Mouse (Mus musculus): ENCODE results near the gene Mfsd13b.
"Not testable (repeated sequence)": the region's sequence is repeated elsewhere in the genome, so short reads cannot be mapped to it uniquely, and the experiment has no call there.

Gene Mfsd13b
- long read RNA-seq, experiment 1, result 0 reads
- long read RNA-seq, experiment 2, result 0 reads

DNA sequence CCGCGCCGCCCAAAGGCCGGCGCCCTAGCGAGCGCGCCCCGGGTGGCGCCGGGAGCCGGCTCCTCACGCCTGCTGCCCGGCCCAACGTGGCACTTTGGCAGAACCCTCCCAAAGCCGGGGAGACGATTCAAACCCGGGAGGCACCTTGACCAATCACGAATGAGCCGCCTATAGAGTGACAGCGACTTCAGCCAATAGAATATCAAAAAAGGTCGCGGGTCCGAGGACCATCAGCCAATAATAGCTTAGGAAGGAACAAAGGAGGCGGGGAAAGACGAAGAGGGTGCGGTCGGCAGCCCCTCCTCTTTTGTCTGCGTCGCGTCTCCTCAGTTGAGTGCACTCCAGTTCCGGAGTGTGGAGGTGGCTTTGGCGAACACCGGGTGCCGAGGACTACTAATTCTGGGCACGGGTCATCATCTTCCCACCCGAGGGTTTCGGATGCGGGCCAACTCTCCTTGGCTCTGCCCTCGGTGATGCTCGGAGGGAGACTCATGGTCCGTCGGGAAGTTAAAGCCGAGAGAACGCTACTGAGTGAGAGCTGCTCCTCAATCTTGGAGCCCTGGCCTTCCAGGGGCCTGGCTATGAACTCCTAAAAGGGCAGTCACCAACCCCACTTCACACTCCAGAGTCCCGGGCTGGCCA is at the start of gene Mfsd13b, which contains the start of gene Cdr2:
TSS of gene Mfsd13b (plus strand) at position 310 of the 642 bp plus-strand sequence.
TSS of gene Cdr2 (minus strand) at position 113 of the 642 bp plus-strand sequence.
- intact Hi-C loops (cut with DNase I), result loop anchor here (5.0 kb wide), 1 partner anchor 50 kb away; the partner anchor contains the start of gene Mettl9

DNA sequence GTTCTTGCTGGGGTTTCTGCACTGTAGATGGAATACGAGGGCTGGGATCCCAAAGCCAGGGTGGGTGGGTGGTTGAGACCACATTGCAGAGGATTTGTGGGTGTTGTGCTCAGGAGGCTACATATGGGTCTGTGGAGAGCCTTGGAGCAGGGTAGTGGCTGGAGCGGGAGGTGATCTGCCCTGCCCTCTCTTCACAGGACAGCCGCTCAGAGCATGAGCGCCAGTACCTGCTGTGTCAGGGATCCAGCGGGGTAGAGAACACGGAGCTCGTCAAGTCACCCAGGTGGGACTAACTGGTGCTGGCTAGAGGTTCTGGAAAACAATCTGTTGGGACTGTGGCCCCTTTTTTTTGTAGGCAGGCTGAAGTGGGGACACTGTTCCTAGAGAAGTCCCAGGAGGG is 49.2 kb upstream of the Mfsd13b start:
- intact Hi-C loops (cut with DNase I), result no loop called here

DNA sequence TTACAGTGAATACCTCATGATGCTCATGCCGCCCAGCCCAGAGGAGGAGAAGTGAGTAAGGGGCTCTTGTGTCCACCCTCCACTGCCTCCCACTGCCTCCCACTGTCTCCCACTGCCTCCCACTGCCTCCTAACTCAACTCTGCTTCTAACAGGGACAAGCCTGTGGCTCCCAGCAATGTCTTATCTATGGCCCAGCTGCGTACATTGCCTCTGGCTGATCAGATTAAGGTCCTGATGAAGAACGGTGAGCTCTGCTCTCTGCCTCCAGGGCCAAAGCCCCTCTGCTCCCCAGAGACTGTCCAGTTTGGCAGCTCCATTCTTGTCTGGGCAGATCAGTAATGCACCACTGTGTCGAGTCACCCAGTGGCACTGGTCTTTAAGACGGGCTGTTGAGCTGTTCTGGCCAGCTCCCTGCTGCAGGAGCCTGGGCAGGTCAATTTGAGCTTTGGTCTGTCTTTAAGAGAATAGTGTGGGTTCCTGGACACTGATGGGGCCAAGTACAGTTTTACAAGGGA is 48.6 kb upstream of the Mfsd13b start:
- intact Hi-C loops (cut with DNase I), result loop anchor here (2.0 kb wide), 1 partner anchor 131 kb away; no protein-coding TSS in a partner anchor

DNA sequence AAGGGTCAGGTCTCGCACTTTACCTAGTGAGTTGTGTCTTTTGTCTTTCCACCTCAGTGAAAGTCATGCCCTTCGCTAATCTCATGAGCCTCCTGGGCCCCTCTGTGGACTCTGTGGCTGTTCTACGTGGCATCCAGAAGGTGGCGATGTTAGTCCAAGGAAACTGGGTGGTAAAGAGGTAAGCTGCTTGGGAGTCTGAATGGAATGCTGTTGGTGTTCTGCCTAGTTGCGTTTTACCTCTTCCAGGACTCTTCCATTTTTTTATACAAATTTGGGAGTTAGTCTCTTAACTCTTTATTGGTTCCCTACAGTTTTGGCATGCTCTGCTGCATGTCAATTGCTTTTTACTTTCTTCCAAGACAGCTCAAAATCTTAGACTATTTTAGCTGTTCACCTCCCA is 47.6 kb upstream of the Mfsd13b start:
- intact Hi-C loops (cut with DNase I), result loop anchor here (2.0 to 5.0 kb wide), 3 partner anchors 43 to 183 kb away; no protein-coding TSS in a partner anchor

DNA sequence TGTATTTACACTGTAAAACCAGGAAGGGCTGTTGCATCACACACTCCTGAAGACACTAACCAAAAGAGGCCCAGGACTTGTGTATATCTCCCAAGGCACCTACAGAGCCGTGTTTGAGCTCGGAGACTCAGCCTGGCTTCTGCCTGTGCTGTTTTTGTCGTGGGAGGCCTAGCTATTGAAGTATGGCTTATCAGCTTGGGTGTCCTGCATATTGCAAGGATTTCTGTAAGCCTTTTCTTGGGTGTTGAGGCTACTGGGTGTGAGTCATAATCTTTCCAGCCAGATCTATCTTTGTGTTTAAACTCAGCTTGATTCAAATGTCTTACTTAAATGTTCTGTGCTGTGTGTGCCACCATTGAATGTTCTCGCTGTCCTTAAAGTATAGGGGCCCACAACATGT is 45.8 kb upstream of the Mfsd13b start:
- intact Hi-C loops (cut with DNase I), result loop anchor here (5.0 kb wide), 2 partner anchors 41 to 181 kb away; no protein-coding TSS in a partner anchor

GRCm38 (mm10) chr7:120938206-120938605 is 44.1 kb upstream of the Mfsd13b start:
- intact Hi-C loops (cut with DNase I), result loop anchor here (5.0 kb wide), 2 partner anchors 39 to 179 kb away; no protein-coding TSS in a partner anchor

- intact Hi-C loops (cut with DNase I), result no loop called here
These were observed 42.0 kb upstream of the Mfsd13b start for GRCm38 (mm10) chr7:120940343-120940742.

- intact Hi-C loops (cut with DNase I), result no loop called here
These were observed 41.1 kb upstream of the Mfsd13b start for GRCm38 (mm10) chr7:120941214-120941613.

- intact Hi-C loops (cut with DNase I), result no loop called here
These were observed 39.8 kb upstream of the Mfsd13b start for GRCm38 (mm10) chr7:120942506-120942905.

- intact Hi-C loops (cut with DNase I), result no loop called here
These were observed 38.3 kb upstream of the Mfsd13b start for GRCm38 (mm10) chr7:120943936-120944509.

DNA sequence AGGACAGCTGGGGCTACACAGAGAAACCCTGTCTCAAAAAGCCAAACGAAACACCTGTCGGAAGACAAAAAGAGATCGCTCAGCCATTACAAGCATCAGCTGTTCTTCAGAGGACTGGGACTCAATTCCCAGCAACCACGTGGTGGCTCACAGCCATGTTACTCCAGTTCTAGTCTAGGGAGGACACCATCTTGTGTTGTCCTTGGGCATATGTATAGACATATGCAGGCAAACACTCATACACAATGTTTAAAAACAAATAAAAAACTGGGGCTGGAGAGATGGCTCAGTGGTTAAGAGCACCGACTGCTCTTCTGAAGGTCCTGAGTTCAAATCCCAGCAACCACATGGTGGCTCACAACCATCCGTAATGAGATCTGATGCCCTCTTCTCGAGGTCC is 28.7 kb upstream of the Mfsd13b start:
- intact Hi-C loops (cut with DNase I), result not testable (repeated sequence)

DNA sequence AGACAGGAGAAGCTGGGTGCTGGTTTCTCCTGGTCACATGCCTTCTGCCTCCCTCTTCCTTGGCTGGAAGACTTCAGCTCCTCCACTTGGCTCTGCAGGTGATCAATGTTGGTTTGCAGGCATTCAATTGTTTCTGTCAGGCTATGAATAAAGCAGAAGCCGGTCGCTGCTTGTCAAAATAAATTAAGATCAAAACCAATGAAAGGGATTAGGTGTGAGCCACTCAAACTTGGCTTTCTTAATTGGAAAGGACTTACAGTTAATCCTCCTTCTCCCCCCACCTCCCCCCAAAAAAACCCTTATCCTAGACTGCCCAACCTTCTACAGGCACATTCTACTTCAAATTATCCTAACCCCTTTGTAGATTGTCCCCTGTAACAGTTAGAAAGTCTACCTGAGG is 22.2 kb upstream of the Mfsd13b start:
- intact Hi-C loops (cut with DNase I), result no loop called here

GRCm38 (mm10) chr7:120960601-120961000 is 21.7 kb upstream of the Mfsd13b start:
- intact Hi-C loops (cut with DNase I), result no loop called here

GRCm38 (mm10) chr7:120961893-120962292 is 20.4 kb upstream of the Mfsd13b start:
- intact Hi-C loops (cut with DNase I), result no loop called here

DNA sequence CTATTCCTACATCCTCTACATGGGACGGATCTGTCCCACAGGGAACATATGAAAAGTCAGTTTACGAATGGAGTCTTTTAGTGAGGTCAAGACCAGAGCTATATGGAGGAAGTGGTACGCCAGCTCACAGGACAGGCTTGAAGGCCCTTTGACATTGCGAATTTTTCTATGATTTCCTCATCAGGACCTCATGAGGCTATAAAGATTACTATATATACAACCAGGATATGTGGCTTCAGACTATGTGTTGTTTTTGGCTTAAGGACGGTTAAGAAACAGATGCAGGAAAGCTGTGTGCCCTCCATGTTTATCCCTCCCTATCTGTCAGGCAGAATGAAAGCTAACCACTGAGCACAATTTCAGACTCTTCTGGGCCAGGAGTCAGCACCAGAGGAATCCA is 19.2 kb upstream of the Mfsd13b start:
- intact Hi-C loops (cut with DNase I), result no loop called here

DNA sequence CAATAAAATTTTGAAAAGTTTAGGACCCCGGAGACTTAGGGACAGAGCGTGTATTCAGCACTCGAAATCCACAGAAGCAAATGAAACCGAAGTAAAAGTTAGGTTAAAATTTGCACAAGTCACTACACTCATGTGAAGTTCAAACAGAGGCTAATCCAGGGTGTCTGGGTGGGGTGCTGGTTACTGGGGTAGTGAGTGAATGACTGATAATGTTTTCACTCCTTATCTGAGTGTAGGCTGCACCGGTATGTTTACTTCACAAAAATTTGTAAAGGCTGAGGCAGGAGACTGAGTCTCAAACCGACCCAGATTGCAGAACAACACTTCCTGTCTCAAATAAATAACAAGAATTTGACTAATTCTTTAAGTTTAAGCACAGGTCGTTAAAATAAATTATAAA is 13.1 kb upstream of the Mfsd13b start:
- intact Hi-C loops (cut with DNase I), result no loop called here

DNA sequence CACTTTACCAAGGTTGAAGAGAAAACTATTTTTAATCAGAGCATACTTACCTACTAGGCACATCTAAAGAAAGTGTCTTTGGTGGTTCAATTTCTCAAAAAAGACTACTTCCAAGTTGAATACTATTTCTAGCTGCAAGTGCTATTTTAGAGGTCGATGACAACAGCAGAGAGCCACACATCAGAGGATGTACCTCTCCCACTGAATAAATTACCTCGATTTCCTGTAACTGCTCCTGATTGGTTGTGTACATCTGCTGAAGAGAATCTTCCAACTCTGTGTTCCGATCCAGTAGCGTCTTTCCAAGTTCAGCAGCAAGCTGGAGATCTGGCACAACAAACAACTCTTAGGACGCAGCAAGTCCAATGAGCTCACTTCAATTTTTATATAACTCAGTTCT is 12.2 kb upstream of the Mfsd13b start:
- intact Hi-C loops (cut with DNase I), result no loop called here

DNA sequence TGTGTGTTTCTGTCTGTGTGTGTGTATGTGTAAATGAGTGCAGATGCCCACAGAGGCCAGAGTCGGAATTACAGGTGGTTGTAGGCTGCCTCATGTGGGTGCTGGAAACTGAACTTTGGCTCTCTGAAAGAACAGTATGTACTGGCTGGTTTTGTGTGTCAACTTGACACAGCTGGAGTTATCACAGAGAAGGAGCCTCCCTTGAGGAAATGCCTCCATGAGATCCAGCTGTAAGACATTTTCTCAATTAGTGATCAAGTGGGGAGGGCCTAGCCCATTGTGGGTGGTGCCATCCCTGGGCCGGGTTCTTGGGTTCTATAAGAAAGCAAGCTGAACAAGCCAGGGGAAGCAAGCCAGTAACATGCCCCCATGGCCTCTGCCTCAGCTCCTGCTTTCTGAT is 9.8 kb upstream of the Mfsd13b start:
- intact Hi-C loops (cut with DNase I), result not testable (repeated sequence)

- intact Hi-C loops (cut with DNase I), result no loop called here
These were observed 8.3 kb upstream of the Mfsd13b start for GRCm38 (mm10) chr7:120974001-120974400.

- intact Hi-C loops (cut with DNase I), result loop anchor here (5.0 kb wide), 1 partner anchor 40 kb away; no protein-coding TSS in a partner anchor
These were observed 5.2 kb upstream of the Mfsd13b start for GRCm38 (mm10) chr7:120977063-120977462.

DNA sequence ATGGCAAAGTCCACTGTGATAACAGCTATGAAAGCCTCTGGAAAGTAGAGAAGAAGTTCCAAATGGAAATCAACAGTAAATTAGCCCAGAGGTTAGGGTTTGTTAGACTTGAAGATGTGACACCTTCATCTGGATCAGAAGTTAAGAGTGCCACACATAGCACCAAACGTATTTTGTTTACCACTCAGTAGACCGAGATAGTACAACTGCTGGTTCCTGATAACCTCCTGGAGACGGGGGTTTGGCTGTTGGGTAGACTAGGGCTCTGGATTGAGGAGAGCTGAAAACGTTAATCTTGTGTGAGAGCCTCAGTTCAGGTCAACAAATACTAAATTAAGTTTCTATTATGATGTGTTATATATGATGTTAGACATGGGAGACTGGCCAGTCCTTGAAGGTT is 2.3 kb upstream of the Mfsd13b start:
- intact Hi-C loops (cut with DNase I), result loop anchor here (5.0 kb wide), 1 partner anchor 52 kb away; the partner anchor contains the start of gene Mettl9

All from adrenal gland (tissue).